Mouse (Mus musculus) T-helper 17 cell (primary cell): Measurements from ENCODE around the gene Mettl16.

ENCODE experiments used
- in situ Hi-C, 2 experiments: fragments of 300-600 bp; cut with MboI, MseI; formaldehyde crosslinking; loops; 1 replicate in 1 of 2; 2 replicates in 1 of 2; pipeline ENCODE4 v1.15.1; 2025; ENCODE audit warnings: high pct_unique_total_duplicates in 2 of 2

Gene Mettl16

DNA sequence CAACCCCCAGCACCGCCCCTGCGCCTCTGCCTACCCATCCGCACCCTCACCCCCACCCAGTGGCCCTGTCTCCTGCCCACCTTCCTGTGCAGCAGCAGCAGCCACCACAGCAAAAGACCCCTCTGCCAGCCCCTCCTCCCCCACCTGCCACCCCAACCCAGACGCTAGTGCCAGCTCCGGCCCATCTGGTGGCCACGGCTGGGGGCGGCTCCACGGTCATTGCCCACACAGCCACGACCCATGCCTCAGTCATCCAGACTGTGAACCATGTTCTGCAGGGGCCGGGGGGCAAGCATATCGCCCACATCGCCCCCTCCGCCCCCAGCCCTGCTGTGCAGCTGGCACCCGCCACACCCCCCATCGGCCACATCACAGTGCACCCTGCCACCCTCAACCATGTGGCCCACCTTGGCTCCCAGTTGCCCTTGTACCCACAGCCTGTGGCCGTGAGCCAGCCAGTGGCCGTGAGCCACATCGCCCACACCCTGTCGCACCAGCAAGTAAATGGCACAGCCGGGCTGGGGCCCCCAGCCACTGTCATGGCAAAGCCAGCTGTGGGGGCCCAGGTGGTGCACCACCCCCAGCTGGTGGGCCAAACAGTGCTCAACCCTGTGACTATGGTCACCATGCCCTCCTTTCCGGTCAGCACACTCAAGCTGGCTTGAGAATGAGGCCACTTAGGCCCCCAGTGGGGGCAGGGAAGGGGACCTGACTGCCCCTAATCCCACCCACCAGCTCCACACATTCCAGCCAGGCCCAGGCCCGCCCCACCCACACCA lies 72.2 kb downstream of the Mettl16 start:
- in situ Hi-C loops = no loop called here

DNA sequence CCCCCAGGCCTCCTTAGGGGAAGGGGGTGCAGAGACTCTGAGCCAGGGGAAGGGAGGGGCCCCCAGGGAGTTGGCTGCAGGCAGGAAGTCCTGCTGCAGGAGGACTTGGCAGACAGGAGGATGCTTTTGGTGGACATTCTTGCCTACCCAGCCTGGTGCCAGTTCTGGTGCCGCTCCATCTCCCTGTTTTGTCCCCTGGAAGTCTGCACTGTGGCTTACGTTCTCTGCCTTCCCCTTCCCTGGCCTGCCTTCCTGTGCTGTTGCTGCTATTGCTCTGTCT lies 72.7 kb downstream of the Mettl16 start:
- in situ Hi-C loops = no loop called here

DNA sequence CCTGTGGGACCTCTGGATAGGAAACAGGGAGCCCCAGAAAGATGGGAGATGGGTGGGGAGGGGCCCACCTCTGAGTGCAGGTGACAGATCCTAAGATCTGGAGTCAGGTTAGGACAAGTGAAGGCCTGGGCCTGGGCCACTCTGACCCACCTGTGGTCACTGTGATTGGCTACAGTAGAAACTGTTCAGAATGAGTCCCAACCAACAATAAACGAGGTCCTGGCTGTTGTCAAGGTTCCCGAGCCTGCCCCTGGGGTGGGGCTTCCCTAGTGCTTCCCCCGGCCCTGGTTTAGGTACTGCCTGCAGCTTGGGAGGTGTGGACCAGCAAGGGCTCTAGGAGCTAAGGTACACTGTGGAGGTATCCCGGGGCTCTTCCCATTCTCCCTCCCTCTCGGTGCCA lies 73.1 kb downstream of the Mettl16 start:
- in situ Hi-C loops = no loop called here

DNA sequence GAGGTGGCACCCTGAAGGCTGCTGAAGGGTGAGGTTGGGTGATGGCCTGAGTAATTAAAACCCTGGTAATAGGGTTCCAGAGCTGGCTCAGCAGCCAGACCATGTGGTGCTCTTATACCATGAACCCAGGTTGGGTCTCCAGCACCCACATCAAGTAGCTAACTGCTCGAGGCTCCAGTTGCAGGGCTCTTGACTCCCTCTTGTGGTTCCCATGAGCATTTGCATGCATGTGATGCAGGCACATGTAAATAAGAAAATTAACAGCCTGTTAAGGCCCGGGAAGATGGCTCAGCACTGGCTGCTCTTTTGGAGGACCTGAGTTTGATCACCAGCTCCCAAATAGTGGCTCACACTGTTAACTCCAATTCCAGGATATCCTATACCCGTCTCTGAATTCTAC lies 75.2 kb downstream of the Mettl16 start:
- in situ Hi-C loops = no loop called here

DNA sequence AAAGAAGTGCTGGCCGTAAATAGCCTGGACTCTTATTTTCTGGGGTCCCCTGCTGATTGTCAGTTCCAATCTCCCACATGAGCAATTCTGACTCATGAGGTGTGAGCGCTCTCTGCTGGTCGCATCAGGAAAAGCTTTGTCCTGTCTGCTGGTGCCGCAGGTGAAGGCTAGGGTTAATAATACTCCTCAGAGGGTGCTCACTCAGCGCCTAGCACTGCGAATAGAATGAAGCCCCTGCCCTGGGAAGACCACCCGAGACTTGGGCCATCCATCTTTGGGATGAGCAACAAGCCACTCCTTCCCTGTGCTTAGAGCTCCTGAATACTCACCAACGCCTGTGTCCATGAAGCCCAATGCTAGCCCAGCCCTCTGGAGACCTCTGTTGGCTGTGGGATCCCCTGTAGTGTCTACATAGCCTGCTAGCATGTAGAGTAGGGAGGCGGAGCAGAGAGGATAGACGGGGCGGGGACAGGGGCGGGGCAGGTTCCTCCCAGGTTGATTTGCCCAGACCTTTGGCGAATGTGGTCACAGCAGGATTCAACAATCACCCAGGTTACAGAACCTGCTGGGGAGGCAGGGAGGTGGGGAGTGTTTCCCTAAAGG lies 77.4 kb downstream of the Mettl16 start:
- in situ Hi-C loops = no loop called here

DNA sequence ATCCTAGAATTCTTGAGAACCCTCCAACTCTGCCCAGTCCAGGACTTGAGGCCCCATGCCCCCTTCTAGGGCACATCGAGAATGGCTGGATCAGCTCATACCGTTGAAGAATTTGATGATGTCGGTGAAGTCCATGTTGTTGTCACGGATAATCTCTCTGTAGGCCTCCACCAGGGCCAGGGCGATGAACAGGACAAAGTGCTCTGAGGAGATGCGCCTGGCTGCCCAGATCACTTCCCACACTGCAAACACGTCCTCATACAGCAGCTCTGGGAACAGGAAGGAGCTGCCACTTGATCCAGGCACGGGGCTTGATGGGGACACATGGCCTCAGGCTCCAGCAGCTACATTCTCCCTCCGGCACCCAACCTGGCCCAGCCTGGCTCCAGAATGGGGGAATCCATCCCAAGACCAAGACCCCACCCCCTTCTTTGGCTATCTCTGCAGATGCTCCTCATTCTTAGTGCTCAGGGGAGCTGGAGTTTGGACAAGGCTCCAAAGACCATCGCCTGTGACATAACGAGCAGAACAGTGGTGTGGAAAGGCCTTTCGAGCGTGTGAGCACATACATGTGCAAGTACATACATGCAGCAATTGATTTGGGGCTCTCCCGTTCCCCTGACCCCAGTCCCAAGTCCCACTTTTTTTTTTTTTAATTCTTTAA lies 80.5 kb downstream of the Mettl16 start:
- in situ Hi-C loops = no loop called here

DNA sequence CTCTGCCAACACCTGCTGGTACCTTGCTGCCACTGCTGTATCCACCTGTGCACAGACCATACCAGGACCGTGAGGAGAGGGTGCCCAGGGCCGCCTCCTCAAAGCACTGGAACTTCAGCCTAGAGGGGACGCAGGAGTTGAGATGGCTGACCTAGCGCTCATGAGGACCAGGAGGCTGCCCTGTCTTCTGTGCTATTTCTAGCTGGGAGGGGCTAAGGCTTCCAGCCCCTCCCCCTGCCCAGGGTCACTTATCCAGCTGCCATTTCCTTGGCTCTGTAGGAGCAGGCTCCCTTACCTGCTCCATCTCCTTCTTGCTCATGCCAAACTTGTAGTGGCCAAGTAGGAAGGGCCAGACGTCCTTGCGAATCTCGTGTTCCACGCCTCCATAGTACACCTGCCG lies 87.1 kb downstream of the Mettl16 start:
- in situ Hi-C loops = no loop called here

DNA sequence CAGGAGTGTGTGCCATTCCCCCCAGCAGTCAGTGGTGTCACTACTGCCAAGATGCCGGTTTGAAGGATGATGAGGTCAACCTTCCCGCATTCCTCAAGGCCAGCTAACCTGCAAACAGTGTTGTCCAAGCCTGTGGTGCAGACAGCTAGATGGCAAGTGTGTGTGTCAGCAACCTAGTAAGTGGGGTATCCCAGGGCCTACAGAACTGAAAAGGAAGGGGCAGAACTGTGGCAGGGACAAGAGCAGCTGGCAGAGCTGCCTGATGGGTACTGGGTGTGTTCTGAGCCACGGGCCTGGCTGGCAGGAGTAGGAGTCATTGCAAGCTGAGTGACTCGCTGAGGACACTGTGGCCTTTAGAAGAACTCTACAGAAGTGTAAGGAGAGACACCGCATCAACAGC lies 91.5 kb downstream of the Mettl16 start:
- in situ Hi-C loops = no loop called here

DNA sequence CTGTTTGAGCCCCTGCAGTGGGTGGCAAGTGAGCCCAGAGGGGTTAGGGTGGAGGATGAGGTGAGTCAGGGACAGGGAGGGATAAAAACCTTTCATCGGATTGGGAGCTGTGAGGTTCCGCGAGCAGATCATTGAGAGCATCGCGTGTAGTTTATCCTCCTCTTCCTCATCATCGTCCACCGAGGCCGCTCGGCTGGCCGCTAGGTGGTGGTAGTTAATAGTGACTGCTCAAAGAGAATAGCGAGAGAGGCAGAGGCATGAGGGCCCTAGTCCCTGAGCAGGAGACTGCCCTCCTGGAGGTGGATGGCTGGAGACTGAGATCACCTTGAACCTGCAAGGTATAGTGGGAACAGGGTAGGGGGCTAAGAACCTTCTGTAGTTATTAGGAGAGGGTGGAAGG lies 92.8 kb downstream of the Mettl16 start:
- in situ Hi-C loops = no loop called here

DNA sequence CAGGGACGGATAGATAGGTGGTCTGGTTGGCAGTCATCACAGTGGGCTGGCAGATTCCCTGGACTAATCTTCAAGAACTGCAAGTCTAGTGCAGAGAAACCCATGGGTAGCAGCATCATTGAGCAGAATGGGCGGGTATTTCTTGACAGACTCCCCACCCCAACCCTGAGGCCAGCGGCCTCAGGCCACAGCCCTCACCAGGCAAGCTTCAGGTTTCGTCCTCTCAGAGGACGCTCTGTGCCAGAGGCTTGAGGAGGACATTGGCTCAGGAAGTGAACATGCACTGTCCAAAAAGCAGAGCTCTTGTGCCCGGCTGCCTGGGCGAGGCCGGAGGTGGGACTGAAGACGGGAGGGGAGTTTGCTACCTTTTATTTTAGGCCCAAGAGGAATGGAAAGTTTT lies 93.8 kb downstream of the Mettl16 start:
- in situ Hi-C loops = no loop called here

DNA sequence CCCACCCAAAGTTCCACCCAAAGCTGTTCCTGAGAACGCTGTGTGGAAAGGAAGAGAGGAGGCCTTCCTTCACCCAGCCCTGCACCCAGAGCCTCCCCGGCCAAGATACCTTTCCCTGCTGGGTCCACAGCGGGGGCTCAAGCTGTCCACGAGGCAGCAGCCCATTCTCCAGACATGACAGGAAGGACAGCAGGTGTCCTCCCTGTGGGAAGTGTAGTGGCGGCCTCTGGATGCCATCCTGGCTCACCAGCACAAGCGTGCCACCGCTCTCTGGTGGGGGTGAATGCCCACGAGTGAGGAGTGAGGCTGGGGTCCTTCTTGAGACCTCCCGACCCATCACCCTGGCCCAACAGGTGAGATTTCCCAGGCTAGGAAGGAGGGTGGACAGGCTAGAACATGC lies 94.6 kb downstream of the Mettl16 start:
- in situ Hi-C loops = loop anchor here in 1 of 2 experiments (5.0 kb wide), 1 partner anchor 47 kb away; no protein-coding TSS in a partner anchor

DNA sequence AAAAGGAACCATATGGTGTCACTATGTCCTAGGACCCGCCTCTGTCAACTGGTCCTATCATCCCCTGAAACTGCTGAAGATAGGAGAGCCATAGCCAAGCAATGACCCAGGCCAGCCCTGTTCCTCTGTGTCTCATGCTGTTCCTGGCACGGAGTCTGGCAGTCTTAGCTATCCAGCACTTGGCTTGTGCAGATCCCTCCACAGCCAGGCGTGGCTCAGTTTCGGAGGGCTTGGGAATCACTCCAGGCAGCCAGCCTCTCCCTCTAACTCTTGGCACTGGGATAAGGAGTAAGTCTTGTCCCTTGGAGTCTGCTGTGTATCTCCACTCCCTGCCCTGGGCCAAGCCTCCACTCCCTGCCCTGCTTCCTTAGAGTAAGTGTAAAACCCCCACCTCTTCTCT lies 96.0 kb downstream of the Mettl16 start:
- in situ Hi-C loops = loop anchor here in 1 of 2 experiments (5.0 kb wide), 1 partner anchor 46 kb away; no protein-coding TSS in a partner anchor

DNA sequence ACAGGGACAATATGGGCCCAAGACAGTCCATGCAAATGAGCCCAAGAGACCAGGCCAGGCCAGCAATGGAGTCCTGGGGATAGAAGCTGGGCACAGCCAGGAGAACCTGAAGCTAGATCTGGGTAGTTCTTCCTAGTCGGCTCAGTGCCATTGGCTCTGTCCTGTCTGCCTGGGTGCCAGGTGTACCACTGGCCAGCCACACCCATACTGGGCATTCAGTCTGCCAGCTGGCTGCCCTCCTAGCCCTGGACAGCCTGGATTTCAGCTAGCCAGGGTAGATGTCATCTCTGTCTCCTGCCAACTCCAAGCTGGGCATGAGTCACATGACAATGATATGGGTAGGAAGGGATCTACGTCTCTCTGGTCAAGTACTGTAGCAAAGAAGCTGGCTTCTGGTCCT lies 96.6 kb downstream of the Mettl16 start:
- in situ Hi-C loops = loop anchor here in 1 of 2 experiments (5.0 kb wide), 1 partner anchor 45 kb away; no protein-coding TSS in a partner anchor

DNA sequence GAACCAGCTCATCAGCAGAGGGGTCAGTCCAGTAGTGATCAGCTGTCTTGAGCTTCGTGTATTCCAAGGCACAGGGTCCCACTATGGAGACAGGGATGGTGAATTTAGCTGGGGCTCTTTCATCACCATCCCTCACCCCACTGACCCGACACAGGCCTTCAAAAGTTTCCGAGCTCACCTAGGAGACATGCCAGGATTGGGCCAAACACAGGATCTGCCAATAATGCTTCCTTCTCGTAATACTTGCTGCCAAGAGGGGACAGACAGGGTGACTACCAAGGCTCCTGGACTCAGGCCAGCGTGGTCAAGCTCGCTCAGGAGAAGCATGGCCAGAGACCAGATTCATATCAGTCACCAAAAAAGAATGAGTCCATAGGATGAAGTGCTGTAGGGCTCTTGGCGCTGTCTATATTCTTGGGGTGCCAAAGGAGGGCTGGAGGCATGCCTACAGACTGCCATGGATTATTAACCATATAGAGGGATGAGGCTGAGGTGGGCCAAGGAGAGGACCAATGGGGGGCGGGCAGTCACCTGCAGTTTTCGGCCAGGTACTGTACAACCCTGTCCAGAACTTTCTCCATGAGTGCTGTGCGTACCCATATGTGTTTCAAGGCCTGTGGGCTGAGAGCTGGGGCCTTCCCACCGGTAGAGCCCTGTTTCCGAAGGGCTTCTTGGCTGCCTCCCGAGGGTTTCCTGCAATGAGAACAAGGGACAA lies 97.6 kb downstream of the Mettl16 start:
- in situ Hi-C loops = loop anchor here in 1 of 2 experiments (5.0 kb wide), 1 partner anchor 44 kb away; no protein-coding TSS in a partner anchor

DNA sequence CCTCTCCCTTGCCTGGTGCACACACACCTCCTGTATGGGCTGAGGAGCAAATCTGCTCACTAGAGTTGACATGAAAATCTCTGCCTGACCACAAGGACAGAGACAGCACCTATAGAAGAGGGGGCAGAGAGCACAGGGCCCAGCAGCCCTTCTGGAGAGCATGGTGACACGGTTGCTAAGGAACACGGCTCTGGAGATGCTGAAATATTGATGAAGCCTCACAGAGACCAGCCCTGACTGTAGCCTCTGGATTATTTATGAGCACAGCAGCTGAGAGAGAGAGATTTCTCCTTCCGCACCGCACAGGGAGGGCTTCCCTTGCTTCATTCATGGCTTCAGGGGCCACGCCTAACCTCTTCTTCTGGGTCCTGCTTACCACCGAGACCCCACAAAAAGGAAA lies 99.0 kb downstream of the Mettl16 start:
- in situ Hi-C loops = loop anchor here in 1 of 2 experiments (5.0 kb wide), 1 partner anchor 43 kb away; no protein-coding TSS in a partner anchor

DNA sequence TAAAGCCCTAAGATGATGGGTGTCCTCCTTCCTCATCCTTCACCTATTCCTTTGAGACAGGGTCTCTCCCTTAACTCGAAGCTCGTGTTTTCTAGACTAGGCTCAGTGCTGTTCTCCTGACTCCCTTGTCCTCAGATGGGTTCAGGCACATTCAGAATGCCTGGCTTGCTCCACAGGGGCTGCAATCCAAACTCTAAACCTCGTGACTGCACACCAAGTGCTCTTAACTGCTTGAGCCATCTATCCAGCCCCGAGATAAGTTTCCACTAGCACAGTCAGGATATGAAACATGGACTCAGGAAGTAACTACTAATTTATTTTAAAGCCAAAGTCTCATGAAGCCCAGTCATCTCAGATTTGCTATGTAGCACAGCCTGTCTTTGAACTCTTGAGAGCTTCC lies 99.9 kb downstream of the Mettl16 start:
- in situ Hi-C loops = no loop called here

DNA sequence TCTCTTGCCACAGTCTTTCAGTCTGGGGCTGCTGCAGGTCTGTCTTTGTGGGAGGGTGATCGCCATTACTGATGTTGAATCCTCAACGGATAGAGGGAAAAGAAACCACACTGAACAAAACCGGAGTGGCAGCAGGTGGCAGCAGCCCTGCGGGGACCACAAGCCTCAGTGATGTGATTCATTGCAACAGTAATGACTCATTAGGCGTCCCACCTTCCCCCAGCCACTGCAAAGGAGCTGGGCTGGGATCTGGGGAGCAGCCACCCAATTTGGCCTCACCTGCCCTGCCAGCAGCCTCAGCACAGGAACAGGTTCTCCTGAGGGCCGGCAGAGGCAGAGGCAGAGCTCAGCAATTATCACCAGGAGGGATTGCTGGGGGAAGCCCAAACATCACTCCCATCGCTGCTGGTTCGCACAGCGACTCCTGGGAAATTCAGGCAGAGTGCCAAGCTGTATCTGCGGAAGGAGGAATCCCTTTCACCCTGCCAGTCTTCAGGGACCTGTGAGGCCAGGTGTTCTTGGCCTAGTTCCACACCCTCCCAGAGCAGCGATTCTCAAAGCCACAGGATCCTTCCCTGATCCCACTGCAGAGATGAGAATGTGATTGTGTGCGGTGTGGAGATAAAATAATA lies 100.5 kb downstream of the Mettl16 start:
- in situ Hi-C loops = no loop called here

DNA sequence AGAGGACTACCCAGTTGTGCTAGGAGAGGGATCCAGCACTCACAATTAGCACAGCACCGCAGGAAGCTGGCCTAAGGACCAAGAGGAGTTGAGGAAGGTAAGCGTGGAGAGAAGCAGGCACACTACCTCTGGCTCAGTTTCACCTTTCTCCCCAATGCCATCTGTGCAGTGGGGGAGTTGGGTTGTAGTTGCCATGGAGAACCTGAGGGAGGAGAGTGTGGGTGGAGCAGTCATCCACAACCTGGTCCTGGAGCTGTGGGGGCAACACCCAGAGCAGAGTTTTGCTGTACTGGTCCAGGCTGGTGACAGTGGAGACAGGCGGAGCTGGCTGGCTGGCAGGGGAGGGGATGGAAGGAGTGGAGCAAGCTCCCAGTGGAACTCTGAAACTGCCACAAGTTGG lies 104.0 kb downstream of the Mettl16 start:
- in situ Hi-C loops = no loop called here

DNA sequence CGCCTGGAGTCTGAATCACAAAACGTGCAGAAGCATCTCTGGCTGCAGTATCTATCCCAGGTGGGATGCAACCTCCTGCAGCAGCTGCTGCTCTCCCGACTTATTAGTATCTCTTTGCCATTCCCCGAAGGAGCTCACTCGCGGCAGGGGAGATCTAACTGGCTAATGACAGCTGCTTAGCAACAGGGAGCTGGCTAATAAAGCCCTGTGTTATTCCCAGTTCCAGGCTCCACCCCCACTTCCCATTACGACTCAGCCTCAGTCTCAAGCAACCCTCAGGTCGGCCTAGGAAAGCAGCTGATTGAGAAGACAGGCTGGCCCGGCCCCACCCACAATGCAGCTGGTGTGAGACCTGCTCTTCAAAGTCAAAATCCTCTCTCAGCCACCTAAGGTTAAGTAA lies 106.2 kb downstream of the Mettl16 start:
- in situ Hi-C loops = no loop called here
